Mouse (Mus musculus): ENCODE results near the gene Mrgprh.

- TF ChIP-seq POLR2A (IDR thresholded peaks at IDR 0.05; ENCODE audit: insufficient read depth, low read depth, low read length) (no peak), CTCF (IDR thresholded peaks at IDR 0.05; ENCODE audit: insufficient read depth, low read depth, low read length) (no peak)
Measured at GRCm38 (mm10) chr17:12835738-12836137, 40.1 kb upstream of the Mrgprh start.
